Mouse (Mus musculus) limb, embryonic 13.5 days (tissue): ENCODE data around the gene Eci2. TPM values are rescaled to one million over a fixed set of nuclear protein-coding genes. Genes with fewer than 3 reads are reported as not detected.
"Not testable (repeated sequence)": the region's sequence is repeated elsewhere in the genome, so short reads cannot be mapped to it uniquely, and the experiment has no call there.

Experiments
- ATAC-seq: fragments of 200-750 bp; cut with Nextera tagmentation; 2 replicates; pipeline ENCODE4 v1.8.0; 2017; ENCODE audit warnings: low read depth, moderate number of reproducible peaks, moderate TSS enrichment; ENCODE audit not compliant: low FRiP score
- H3K27ac ChIP-seq: fragments of 300-500 bp; sonication (generic); 2 replicates; pipeline ENCODE4 v1.5.1; 2015; ENCODE audit warnings: inconsistent platforms, mild to moderate bottlenecking, moderate library complexity
- H3K27me3 ChIP-seq: fragments of 300-500 bp; sonication (generic); 2 replicates; pipeline ENCODE4 v1.6.1; 2015; ENCODE audit warnings: mild to moderate bottlenecking, inconsistent platforms
- H3K36me3 ChIP-seq: fragments of 300-500 bp; sonication (generic); 2 replicates; pipeline ENCODE4 v1.6.1; 2015; ENCODE audit warnings: inconsistent platforms, mild to moderate bottlenecking, moderate library complexity
- H3K4me1 ChIP-seq: fragments of 300-500 bp; sonication (generic); 2 replicates; pipeline ENCODE4 v1.6.1; 2015; ENCODE audit warnings: inconsistent platforms
- H3K4me2 ChIP-seq: fragments of 300-500 bp; sonication (generic); replicated peaks from 2 replicates; pipeline ENCODE4 v1.6.1; 2015; ENCODE audit warnings: inconsistent platforms, mild to moderate bottlenecking, moderate library complexity
- H3K4me3 ChIP-seq: fragments of 300-500 bp; sonication (generic); 2 replicates; pipeline ENCODE4 v1.5.1; 2015; ENCODE audit warnings: moderate library complexity, mild to moderate bottlenecking, inconsistent platforms
- H3K9ac ChIP-seq: fragments of 300-500 bp; sonication (generic); 2 replicates; pipeline ENCODE4 v1.6.1; 2015; ENCODE audit warnings: mild to moderate bottlenecking, inconsistent platforms
- H3K9me3 ChIP-seq: fragments of 300-500 bp; sonication (generic); 2 replicates; pipeline ENCODE4 v1.6.1; 2016; ENCODE audit warnings: inconsistent platforms
- WGBS: fragments of 180-500 bp; shearing (Covaris S2); methylation state at CpG from one replicate; pipeline ENCODE4 v1.1.7; 2015; 5-methylcytosine and 5-hydroxymethylcytosine counted together
- polyA plus RNA-seq: library from polyadenylated mRNA; unstranded; fragments of >200 nt; fragmentation: Nextera tagmentation; extraction: Ambion mirVana; gene quantifications from 2 replicates; pipeline ENCODE4 v1.2.1, GENCODE M21; 2015

Eci2 gene
- polyA plus RNA-seq, 1 experiment from 2014 or later: 159 TPM

DNA sequence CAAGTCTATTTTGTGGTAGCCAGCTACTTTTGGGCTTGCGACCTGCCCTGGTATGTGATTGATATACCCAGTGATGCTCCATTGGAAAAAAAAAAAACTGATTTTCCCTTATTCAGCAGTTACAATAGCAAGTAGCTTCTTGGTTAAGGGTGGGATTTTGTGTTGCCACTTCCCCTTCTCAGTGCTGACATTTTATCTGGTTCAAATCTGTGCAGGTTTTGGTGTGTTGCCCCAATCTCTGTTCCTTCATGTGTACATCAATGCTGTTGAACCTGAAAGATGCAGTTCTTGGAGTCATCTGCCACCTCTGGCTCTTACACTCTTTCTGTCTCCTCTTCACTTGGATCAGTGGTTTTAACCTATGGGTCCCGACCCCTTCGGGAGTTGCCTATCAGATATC lies 1.5 kb upstream of the Eci2 start:
- H3K27ac ChIP-seq: no peak overlapping the region
- ATAC-seq: no peak
- H3K4me3 ChIP-seq: no peak overlapping the region
- no peak overlapping the region for H3K4me2 ChIP-seq
- H3K9ac ChIP-seq: no peak overlapping the region
- H3K4me1 ChIP-seq: no peaks in the 10 kb centered on the region
- H3K27me3 ChIP-seq: no peaks in the 10 kb centered on the region
- WGBS: 88% methylated on average over 3 of the region's 3 CpGs
- no peaks in the 10 kb centered on the region for H3K9me3 ChIP-seq
- no peaks in the 10 kb centered on the region for H3K36me3 ChIP-seq

DNA sequence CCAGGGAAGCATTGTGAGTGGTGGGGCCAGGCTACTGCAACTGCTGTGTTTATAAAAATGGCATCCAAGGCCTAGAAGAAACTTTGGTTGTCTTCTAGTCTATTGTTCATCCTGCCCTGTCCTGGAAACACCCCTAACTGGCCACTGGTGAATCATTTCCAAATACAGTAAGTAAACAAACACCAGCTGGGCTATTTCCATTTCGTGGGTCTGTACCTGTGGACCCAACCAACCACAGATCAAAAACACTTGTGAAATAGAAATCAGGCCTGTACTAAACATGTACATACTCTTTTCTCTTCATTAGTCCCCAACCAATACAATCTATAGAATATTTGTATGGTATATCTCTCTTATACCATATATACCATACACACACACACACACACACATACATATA lies 3.5 kb downstream of the Eci2 start:
- H3K27ac ChIP-seq, ATAC-seq, H3K9me3 ChIP-seq, H3K4me1 ChIP-seq, H3K9ac ChIP-seq, H3K27me3 ChIP-seq, H3K4me2 ChIP-seq, H3K36me3 ChIP-seq, H3K4me3 ChIP-seq: not testable (repeated sequence)
- 67% methylated on average over 1 of the region's 1 CpGs for WGBS

DNA sequence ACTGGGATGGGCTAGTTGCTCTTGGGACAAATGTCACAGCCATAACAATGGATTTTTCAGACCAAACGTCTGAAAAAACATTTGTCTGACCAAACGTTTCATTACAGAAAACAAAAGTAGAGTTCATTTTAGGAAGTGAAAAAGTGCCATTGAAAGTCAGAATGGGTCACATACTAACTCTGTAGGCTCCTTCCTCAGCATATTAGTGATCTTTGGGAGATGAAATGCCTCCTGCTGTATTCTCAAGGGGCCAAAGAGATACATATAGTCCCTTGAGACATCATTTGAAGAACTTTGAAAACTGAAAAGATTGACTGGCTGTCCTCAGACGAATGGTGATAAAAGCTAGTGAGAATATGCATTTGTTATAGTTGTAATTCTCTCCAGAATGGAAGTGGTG lies 6.5 kb downstream of the Eci2 start:
- H3K27ac ChIP-seq: no peak overlapping the region
- no peaks in the 10 kb centered on the region for H3K36me3 ChIP-seq
- no peak overlapping the region for H3K9ac ChIP-seq
- H3K4me2 ChIP-seq: no peak overlapping the region
- no peak for ATAC-seq
- no peaks in the 10 kb centered on the region for H3K4me1 ChIP-seq
- no peaks in the 10 kb centered on the region for H3K9me3 ChIP-seq
- H3K27me3 ChIP-seq: no peaks in the 10 kb centered on the region
- 72% methylated on average over 3 of the region's 3 CpGs for WGBS
- no peak overlapping the region for H3K4me3 ChIP-seq

DNA sequence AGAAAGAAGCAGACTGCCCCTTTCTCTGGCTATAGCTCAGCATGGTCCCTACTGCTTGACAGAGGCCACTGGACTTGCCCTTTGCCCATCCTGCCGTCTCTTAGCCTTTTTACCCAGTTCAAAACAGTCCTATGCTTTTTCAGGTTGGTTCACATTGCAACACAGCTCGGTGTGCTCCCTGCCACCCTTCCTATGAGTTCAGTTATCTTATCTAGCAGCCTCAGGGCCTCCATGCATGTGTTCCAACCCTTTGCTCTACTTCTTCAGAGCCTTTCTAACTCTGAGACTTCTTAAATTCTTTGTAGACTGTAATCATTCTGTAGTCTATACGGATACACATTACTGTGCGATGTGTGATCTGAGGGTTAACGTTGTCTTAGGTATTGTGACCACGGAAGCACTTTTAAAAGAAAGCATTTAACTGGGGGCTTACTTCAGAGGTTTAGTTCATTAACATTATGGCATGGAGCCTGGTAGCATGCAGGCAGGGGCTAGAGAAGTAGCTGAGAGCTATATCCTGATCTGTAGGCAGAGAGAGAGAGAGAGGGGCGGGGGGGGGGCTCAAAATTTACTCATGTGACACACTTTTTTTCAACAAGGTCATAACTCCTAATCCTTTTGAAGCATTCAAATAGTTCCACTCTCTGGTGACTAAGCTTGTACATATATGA lies 7.9 kb downstream of the Eci2 start:
- Histone ChIP-seq H3K4me3 (no peak overlapping the region), H3K27me3 (no peaks in the 10 kb centered on the region), H3K9me3 (peaks cover 7% of the 10 kb centered on the region; the same call in 1 of the 2 replicates), H3K36me3 (no peaks in the 10 kb centered on the region), H3K9ac (no peak overlapping the region), H3K4me1 (no peaks in the 10 kb centered on the region), H3K27ac (no peak overlapping the region), H3K4me2 (no peak overlapping the region)
- no peak for ATAC-seq
- 87% methylated on average over 7 of the region's 7 CpGs for whole genome bisulfite sequencing

DNA sequence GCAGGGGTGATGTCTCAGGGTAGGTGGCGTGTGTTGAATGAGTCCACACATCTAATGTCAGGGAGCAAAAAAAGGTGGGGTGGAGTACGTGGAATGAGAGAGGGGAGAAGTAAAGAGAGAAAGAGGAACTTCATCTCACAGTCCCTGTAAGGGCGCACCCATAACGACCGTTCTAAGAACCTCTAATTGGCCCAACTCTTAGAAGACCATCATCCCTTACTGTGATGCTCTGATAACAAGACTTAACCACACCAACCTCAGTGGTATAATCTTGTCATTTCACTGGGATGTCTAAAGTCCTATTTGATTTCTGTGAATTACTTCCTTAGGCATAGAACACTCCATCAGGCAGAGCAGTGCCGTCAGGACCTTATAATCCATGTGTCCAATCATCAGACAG lies 9.5 kb downstream of the Eci2 start:
- WGBS: 75% methylated on average over 6 of the region's 6 CpGs
- no peak for ATAC-seq

DNA sequence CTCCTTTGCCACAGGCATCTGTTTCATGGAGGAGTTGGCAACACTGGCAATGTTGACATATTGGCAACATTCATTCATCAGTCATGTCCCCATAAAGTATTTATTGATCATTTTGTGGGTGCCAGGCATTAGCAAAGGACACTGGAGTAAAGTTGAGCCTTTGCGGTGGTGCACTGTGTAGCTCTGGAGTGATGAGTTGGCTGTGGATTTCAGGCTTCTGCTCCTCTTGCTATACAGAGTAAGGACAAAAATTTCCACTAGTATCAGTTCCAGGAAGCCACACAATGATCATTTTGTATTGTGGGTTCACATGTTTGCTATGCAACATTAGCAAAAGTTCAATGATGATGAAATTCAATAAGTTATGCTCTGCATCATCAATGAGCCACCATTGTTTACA lies 10.8 kb downstream of the Eci2 start:
- Histone ChIP-seq H3K4me2 (no peak overlapping the region), H3K9ac (no peak overlapping the region), H3K4me1 (no peaks in the 10 kb centered on the region), H3K27me3 (no peaks in the 10 kb centered on the region), H3K27ac (no peak overlapping the region), H3K36me3 (no peaks in the 10 kb centered on the region), H3K4me3 (no peak overlapping the region), H3K9me3 (peaks cover 9% of the 10 kb centered on the region; the same call in 1 of the 2 replicates)
- 91% methylated on average over 1 of the region's 1 CpGs for WGBS
- ATAC-seq: no peak

More for the DNA sequence above, 9.5 kb downstream of the Eci2 start:
- H3K9me3 ChIP-seq: peaks cover 9% of the 10 kb centered on the region; the same call in 1 of the 2 replicates
- H3K27me3 ChIP-seq: no peaks in the 10 kb centered on the region
- no peak overlapping the region for H3K4me3 ChIP-seq
- no peaks in the 10 kb centered on the region for H3K36me3 ChIP-seq
- no peak overlapping the region for H3K27ac ChIP-seq
- no peak overlapping the region for H3K4me2 ChIP-seq
- no peaks in the 10 kb centered on the region for H3K4me1 ChIP-seq
- no peak overlapping the region for H3K9ac ChIP-seq

DNA sequence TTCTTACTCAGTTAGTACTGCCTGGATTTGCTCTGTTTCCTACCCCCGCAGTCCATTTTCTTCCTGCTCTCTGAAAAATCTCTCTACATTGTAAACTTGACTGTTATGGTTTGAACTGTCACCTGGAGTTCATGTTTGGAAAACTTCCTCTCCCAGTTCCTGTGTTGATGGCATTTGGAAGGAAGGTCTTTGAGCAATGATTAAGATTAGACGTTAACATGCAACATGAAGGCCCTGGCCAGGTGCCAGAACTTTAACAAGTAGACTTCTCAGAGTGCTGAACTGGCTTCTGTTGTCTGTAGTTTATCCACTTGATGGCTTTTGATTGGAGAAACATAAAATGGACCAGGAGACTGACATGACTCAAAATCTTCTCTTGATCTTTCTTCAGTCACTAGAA lies 31.0 kb downstream of the Eci2 start:
- H3K4me3 ChIP-seq: no peak overlapping the region
- 0 out of 2 replicates have a peak, but pooled peaks cover 3% of the 10 kb centered on the region for H3K36me3 ChIP-seq
- no peak overlapping the region for H3K27ac ChIP-seq
- 71% methylated on average over 2 of the region's 2 CpGs for WGBS
- no peaks in the 10 kb centered on the region for H3K9me3 ChIP-seq
- no peak for ATAC-seq
- peaks cover 21% of the 10 kb centered on the region for H3K4me1 ChIP-seq
- H3K4me2 ChIP-seq: no peak overlapping the region
- no peaks in the 10 kb centered on the region for H3K27me3 ChIP-seq
- H3K9ac ChIP-seq: no peak overlapping the region

DNA sequence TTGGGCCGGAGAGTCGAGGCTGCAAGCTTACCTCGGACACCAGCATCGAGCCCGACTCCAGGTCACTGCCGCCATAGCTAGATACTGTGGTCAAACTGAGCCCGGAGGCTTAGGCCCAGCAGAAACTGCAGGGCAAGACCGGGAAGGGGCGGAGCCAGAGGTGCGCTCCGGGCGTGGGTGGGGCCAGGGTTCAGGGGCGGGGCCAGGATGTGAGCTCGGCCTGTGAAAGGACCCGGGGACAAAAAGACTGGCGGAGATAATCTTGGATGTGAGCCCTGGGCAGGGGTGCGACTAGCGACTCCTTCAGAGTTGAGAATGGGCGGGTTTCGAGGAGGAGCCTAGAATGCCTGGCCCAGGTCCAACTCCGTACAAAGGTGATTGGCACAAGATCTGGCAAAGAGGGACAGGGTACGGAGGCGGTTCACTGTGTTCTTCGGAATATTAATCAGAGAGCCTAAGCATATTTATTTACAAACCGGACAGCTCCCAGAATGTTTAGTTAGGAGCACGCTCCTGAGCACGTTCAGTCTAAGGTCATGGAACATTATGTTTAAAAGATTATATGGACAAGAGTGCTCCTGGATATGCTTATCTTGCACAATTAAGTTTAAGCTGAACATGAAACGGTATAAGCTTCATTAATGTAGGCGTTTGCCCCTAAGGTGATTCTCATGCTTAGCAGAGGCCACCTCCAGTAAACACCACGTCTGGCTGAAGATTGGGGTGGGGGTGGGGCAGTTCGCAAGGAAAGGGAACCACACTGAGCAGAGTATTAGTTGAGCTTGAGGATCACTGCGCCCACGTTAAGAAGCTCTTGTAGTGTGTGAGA lies 32.7 kb downstream of the Eci2 start:
- H3K27me3 ChIP-seq: no peaks in the 10 kb centered on the region
- peak overlapping the region; percentile 73 for H3K4me2 ChIP-seq
- H3K36me3 ChIP-seq: peaks cover 16% of the 10 kb centered on the region
- peaks cover 21% of the 10 kb centered on the region for H3K4me1 ChIP-seq
- under 1% methylated on average over 33 of the region's 33 CpGs for WGBS
- peak; percentile 96 for ATAC-seq
- no peaks in the 10 kb centered on the region for H3K9me3 ChIP-seq
- peak overlapping the region; percentile 91 for H3K9ac ChIP-seq
- H3K27ac ChIP-seq: peak overlapping the region; percentile 85
- H3K4me3 ChIP-seq: peak overlapping the region; percentile 73

DNA sequence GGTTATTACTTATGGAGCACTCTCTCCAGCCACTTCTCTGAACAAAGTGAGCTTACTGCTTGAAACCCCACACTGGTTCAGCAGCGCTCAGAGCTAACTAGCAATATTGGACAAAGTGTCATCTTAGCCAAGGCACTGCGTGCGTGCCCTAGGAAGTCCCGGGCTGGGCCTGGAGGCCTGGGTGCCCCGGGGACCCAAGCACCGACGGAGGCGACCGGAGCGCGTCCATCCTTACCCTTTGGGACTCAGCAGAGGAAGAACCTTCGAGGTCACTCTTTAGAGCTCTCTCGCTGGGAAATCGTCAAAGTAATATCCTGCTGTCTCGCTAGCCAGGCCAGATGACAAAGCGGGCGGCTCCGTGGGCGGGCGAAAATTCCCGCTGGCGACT lies 33.3 kb downstream of the Eci2 start:
- no peaks in the 10 kb centered on the region for H3K27me3 ChIP-seq
- H3K9ac ChIP-seq: peak overlapping the region; percentile 91
- peaks cover 21% of the 10 kb centered on the region for H3K4me1 ChIP-seq
- H3K4me3 ChIP-seq: peak overlapping the region; percentile 73
- H3K36me3 ChIP-seq: peaks cover 23% of the 10 kb centered on the region
- H3K9me3 ChIP-seq: no peaks in the 10 kb centered on the region
- H3K4me2 ChIP-seq: peak overlapping the region; percentile 73
- no peak; the same call in none of the 2 replicates for ATAC-seq
- H3K27ac ChIP-seq: peak overlapping the region; percentile 85
- WGBS: 1% methylated on average over 22 of the region's 22 CpGs

DNA sequence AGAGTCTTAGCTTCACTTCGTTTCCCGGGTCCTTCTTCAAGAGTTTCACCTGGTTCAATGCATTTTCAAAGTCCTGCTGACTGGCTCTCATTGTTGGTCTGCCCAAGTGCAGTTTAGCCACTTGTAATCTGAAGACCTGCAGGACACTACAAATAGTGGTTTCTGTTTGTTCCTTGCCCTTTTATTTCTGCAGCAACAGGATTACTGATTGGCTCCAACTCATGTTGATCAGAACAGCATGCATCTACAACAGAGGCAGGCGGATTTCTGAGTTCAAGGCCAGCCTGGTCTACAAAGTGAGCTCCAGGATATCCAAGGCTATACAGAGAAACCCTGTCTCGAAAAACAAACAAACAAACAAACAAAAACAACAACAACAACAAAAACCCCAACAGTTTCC lies 33.8 kb downstream of the Eci2 start:
- 79% methylated on average over 4 of the region's 4 CpGs for WGBS
- peak overlapping the region; percentile 91 for H3K9ac ChIP-seq
- H3K36me3 ChIP-seq: peaks cover 28% of the 10 kb centered on the region
- peaks cover 21% of the 10 kb centered on the region for H3K4me1 ChIP-seq
- no peak for ATAC-seq
- H3K27ac ChIP-seq: no peak overlapping the region; the same call in 1 of the 2 replicates
- H3K9me3 ChIP-seq: no peaks in the 10 kb centered on the region
- H3K4me2 ChIP-seq: peak overlapping the region; percentile 73
- peak overlapping the region; percentile 73 for H3K4me3 ChIP-seq
- H3K27me3 ChIP-seq: no peaks in the 10 kb centered on the region

DNA sequence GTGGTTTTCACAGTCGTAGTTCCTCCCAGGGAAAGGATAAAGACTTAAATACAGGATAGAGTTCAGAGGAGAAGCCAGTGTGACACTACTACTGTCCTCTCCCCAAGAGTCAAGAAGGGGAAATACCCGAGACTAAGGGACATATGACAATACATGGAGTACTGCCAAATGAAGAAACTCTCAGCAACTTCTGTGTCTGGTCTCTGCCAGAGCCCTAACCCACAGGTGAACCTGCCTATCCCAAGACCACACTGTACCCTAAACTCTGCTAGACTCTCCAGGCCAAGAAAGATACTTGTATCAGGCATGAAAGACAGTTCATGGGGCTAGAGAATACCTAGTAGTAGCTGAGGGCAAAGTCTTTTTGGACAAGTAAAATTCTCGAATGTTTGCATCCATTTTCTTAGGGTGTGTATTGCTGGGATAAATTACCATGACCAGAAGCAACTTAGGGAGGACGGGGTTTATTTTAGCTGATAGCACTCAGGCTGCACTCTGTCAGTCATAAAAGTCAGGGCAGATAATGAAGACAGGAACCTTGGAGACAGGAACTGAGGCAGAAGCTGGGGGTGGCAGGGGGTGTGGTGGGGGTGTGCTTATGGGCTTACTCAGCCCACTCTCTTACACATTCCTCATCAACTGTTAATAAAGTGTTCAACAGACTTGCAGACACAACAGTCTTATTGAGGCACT lies 35.2 kb downstream of the Eci2 start:
- no peak overlapping the region for H3K27ac ChIP-seq
- H3K4me1 ChIP-seq: peaks cover 21% of the 10 kb centered on the region
- ATAC-seq: no peak
- peaks cover 41% of the 10 kb centered on the region for H3K36me3 ChIP-seq
- H3K9me3 ChIP-seq: no peaks in the 10 kb centered on the region
- H3K4me2 ChIP-seq: 0 out of 2 replicates have a peak overlapping the region, but pooled peaks have one; percentile 2
- no peaks in the 10 kb centered on the region for H3K27me3 ChIP-seq
- 73% methylated on average over 4 of the region's 4 CpGs for WGBS
- H3K9ac ChIP-seq: no peak overlapping the region
- H3K4me3 ChIP-seq: no peak overlapping the region

DNA sequence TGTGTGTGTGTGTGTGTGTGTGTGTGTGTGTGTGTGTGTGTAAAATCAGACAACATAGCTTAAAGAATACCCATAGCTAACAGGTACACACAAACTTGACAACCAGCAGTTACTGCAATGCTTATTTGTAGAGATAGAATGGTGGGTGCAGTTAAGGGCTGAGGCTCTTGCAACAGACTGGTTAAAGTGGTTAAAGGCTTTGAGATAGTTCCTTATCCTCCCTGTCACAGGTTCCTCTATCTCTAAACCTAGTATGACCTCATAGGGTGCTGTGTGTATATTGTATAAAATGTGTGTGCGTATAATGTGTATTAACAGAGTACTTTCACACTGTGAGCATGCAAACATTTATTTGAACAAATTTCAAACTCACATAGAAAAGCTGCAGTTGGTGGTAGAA lies 43.4 kb downstream of the Eci2 start:
- not testable (repeated sequence) for H3K4me1 ChIP-seq, H3K27me3 ChIP-seq, H3K4me3 ChIP-seq, ATAC-seq, H3K4me2 ChIP-seq, H3K9ac ChIP-seq, H3K9me3 ChIP-seq, H3K27ac ChIP-seq
- H3K36me3 ChIP-seq: peaks cover 95% of the 10 kb centered on the region
- 100% methylated on average over 1 of the region's 1 CpGs for WGBS
